Mouse (Mus musculus) liver, adult 2 months (tissue): Measurements from ENCODE around the gene Zfp3. TPM values are rescaled to one million over a fixed set of nuclear protein-coding genes. Genes with fewer than 3 reads are reported as not detected.

ENCODE experiments used
- DNase-seq: peaks from one replicate; pipeline ENCODE4 v3.0.0-alpha.2; 2011; ENCODE audit warnings: low read depth, low spot score; ENCODE audit errors: extremely low read depth
- H3K27ac ChIP-seq: fragments of 200-500 bp; replicated peaks from 2 replicates; pipeline ENCODE4 v1.5.1; 2012; ENCODE audit warnings: low read depth, mild to moderate bottlenecking, control low read depth, inconsistent platforms, low read length; ENCODE audit not compliant: insufficient read depth
- H3K27me3 ChIP-seq: fragments of 200-500 bp; 2 replicates; pipeline ENCODE4 v1.6.1; 2012; ENCODE audit warnings: mild to moderate bottlenecking, moderate library complexity, low read length, inconsistent platforms; ENCODE audit not compliant: control insufficient read depth, insufficient read depth
- H3K36me3 ChIP-seq: fragments of 200-500 bp; 2 replicates; pipeline ENCODE4 v1.6.1; 2012; ENCODE audit warnings: low read length, inconsistent platforms; ENCODE audit not compliant: control insufficient read depth, insufficient read depth
- H3K4me1 ChIP-seq: fragments of 200-500 bp; 2 replicates; pipeline ENCODE4 v1.6.1; 2011; ENCODE audit warnings: low read length; ENCODE audit not compliant: control insufficient read depth, insufficient read depth
- H3K4me3 ChIP-seq: fragments of 200-500 bp; 2 replicates; pipeline ENCODE4 v1.5.1; 2011; ENCODE audit warnings: low read depth, mild to moderate bottlenecking, control low read depth, low read length, moderate library complexity; ENCODE audit not compliant: insufficient read depth
- H3K79me2 ChIP-seq: fragments of 200-500 bp; 2 replicates; pipeline ENCODE4 v1.6.1; 2012; ENCODE audit warnings: inconsistent platforms, mild to moderate bottlenecking, low read length, moderate library complexity; ENCODE audit not compliant: control insufficient read depth, insufficient read depth
- H3K9ac ChIP-seq: fragments of 200-500 bp; 2 replicates; pipeline ENCODE4 v1.6.1; 2012; ENCODE audit warnings: low read depth, mild to moderate bottlenecking, control low read depth, inconsistent platforms, low read length
- CTCF ChIP-seq: fragments of 200-500 bp; IDR thresholded peaks from 2 replicates; pipeline ENCODE4 v1.5.1; 2011; ENCODE audit warnings: low read depth, low read length, control low read depth
- POLR2A ChIP-seq: fragments of 200-500 bp; IDR thresholded peaks from 2 replicates; pipeline ENCODE4 v1.6.1; 2011; ENCODE audit warnings: low read length, control low read depth; ENCODE audit not compliant: insufficient read depth; ENCODE audit errors: extremely low read depth
- WGBS: fragments of 180-500 bp; shearing (Covaris S2); methylation state at CpG from one replicate; pipeline ENCODE4 v1.1.7; 2018; 5-methylcytosine and 5-hydroxymethylcytosine counted together
- polyA plus RNA-seq: library from polyadenylated mRNA; depleted of rRNA; stranded (reverse); fragments of >200 nt; gene quantifications from 2 replicates; pipeline ENCODE4 v1.2.3, GENCODE M21; 2012; rRNA removed
- total RNA-seq: library from RNA; depleted of rRNA; stranded (reverse); fragments of >200 nt; gene quantifications from 2 replicates; pipeline ENCODE4 v1.2.3, GENCODE M21; 2014; rRNA removed

Gene Zfp3
- total RNA-seq (1.8 and 1.9 TPM in 2 replicates), polyA plus RNA-seq (0.47 and 0.87 TPM in 2 replicates)

DNA sequence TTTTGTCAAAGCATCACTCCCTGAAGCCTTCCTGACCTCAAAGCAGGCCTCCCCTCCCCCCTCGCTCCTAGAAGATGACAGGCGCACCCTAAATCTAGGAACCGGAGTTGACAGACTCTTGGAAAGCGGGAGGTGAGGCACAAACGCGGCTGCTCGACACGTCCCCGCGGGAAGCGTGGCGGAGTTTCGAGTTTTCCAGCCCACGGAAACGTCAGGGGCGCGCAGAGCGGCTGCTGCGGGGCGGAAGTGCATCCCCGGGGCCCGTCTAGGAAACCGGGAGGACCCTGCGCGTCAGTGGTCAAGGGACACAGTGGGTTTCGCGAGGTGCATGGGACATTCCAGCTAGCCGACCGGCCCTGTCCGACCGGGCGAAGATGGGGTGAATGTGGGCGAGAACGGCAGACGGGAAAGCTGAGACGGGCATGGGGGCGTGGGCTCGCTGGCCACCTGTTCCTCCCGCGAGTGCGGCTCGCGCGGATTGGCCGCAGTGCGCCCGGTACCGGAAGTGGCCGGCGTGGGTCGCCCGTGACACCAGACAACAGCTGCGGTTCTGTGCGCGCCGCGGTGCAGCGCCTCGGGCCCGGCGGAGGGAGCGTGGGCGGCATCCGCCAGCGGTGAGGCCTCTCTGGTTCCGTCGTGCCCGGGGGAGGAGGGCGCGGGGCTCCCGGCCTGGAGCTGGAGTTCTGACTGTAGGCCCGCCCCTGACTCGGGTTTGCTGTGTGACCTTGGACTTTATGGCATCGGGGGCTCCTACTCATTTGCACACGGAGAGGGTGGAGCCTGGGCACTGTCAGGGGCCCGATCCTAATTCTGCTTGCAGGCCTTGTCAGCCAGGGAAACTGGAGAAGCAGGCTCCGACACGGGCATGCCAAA is at the start of gene Zfp3:
TSS of gene Zfp3 (plus strand) at position 274 of the 873 bp plus-strand sequence.
- Histone ChIP-seq H3K4me3 (peak within 1 kb of the TSS; percentile 91), H3K4me1 (peaks cover 10% of the 10 kb centered on the region; the same call in 1 of the 2 replicates), H3K9ac (peak within 1 kb of the TSS; percentile 92), H3K79me2 (0 out of 2 replicates have a peak, but pooled peaks cover 3% of the 10 kb centered on the region), H3K27me3 (no peaks in the 10 kb centered on the region), H3K27ac (peak within 1 kb of the TSS; percentile 66), H3K36me3 (no peaks in the 10 kb centered on the region)
- under 1% methylated on average over 75 of the region's 78 CpGs for WGBS
- TF ChIP-seq POLR2A: 0 out of 2 replicates have a peak, but pooled peaks have one; percentile 7
- TF ChIP-seq CTCF: no peak
- DNase-seq: peak; percentile 65

DNA sequence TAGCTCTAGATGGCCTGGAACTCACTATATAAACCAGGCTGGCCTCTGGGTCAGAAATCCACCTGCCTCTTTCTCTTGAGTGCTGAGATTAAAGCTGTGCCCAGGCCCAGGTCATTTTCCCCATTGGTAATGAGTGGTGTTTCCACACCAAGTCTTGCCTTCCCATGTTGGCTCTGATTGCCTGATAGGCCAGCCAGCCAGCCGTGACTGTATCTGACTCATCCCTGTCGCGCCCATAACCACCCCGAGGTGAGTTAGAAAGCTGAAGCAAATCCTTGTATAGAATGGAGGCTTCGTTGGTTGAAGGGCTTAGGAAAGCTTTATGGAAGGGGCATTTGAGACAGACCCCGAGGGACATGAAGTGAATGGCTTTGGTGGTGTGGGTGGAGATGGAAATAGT is 48.2 kb upstream of the Zfp3 start:
- no peak for DNase-seq

DNA sequence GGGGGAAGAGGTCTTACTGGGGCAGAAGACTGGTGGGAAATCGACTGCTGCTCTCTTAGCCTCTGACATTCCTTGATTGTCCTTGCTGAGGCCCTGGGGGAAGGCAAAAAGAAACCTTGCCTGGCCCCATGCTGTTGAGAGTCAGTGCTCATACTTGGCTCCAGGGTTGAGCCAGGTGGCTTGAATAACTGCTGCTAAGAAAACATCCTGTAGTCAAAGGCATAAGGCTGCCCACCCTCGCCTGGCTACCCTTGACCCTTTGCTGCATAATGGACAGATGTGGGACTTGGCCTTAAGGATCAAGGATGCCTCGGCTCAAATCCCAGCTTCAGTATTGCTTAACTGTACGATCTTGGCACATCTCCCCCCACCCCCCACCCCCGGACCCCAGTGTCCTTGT is 45.5 kb upstream of the Zfp3 start:
- peaks cover 40% of the 10 kb centered on the region for H3K36me3 ChIP-seq
- H3K4me1 ChIP-seq: no peaks in the 10 kb centered on the region
- H3K9ac ChIP-seq: no peak overlapping the region
- no peak for DNase-seq
- H3K4me3 ChIP-seq: no peak overlapping the region
- H3K27me3 ChIP-seq: no peaks in the 10 kb centered on the region
- WGBS: 80% methylated on average over 5 of the region's 5 CpGs
- peaks cover 12% of the 10 kb centered on the region; the same call in 1 of the 2 replicates for H3K79me2 ChIP-seq
- TF ChIP-seq POLR2A (no peak), CTCF (no peak)
- no peak overlapping the region for H3K27ac ChIP-seq

More for the DNA sequence above, 48.2 kb upstream of the Zfp3 start:
- no peak overlapping the region for H3K27ac ChIP-seq
- H3K9ac ChIP-seq: no peak overlapping the region
- H3K27me3 ChIP-seq: no peaks in the 10 kb centered on the region
- no peak for TF ChIP-seq CTCF
- TF ChIP-seq POLR2A: no peak
- WGBS: 86% methylated on average over 6 of the region's 6 CpGs
- no peak overlapping the region for H3K4me3 ChIP-seq
- peaks cover 12% of the 10 kb centered on the region; the same call in 1 of the 2 replicates for H3K79me2 ChIP-seq
- peaks cover 44% of the 10 kb centered on the region for H3K36me3 ChIP-seq
- peaks cover 10% of the 10 kb centered on the region for H3K4me1 ChIP-seq

DNA sequence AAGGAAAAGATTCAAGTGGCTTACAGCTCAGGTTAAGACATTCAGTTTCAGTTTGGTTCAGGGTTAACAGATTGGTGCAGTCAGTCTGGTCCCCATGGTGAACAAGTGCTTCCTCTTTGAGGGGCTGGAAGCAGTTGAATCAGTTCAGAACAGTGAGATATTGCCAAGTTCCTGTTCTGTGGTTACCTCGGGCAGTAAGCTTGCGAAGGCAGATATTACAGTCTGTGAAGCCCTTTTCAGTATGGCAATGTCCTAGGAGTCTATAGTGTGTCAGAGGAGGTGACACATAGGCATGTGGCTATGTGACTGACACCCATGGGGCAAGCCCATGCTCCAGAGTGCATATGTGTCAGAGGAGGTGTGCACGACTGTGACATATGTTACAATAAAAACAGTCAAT is 43.4 kb upstream of the Zfp3 start:
- peaks cover 7% of the 10 kb centered on the region; the same call in 1 of the 2 replicates for H3K79me2 ChIP-seq
- H3K27ac ChIP-seq: no peak overlapping the region
- H3K36me3 ChIP-seq: peaks cover 46% of the 10 kb centered on the region
- peak; percentile 38 for DNase-seq
- H3K4me3 ChIP-seq: no peak overlapping the region
- TF ChIP-seq POLR2A (no peak), CTCF (no peak)
- no peaks in the 10 kb centered on the region for H3K27me3 ChIP-seq
- WGBS: 77% methylated on average over 3 of the region's 3 CpGs
- no peaks in the 10 kb centered on the region for H3K4me1 ChIP-seq
- no peak overlapping the region for H3K9ac ChIP-seq

- H3K4me3 ChIP-seq: no peak overlapping the region
- no peak for DNase-seq
- TF ChIP-seq CTCF (no peak), POLR2A (no peak)
- no peaks in the 10 kb centered on the region for H3K4me1 ChIP-seq
- H3K79me2 ChIP-seq: peaks cover 7% of the 10 kb centered on the region; the same call in 1 of the 2 replicates
- no peaks in the 10 kb centered on the region for H3K27me3 ChIP-seq
- WGBS: 89% methylated on average over 3 of the region's 3 CpGs
- peaks cover 50% of the 10 kb centered on the region for H3K36me3 ChIP-seq
- no peak overlapping the region for H3K27ac ChIP-seq
- no peak overlapping the region for H3K9ac ChIP-seq
Observed at GRCm38 (mm10) chr11:70721072-70721471, 42.9 kb upstream of the Zfp3 start.

DNA sequence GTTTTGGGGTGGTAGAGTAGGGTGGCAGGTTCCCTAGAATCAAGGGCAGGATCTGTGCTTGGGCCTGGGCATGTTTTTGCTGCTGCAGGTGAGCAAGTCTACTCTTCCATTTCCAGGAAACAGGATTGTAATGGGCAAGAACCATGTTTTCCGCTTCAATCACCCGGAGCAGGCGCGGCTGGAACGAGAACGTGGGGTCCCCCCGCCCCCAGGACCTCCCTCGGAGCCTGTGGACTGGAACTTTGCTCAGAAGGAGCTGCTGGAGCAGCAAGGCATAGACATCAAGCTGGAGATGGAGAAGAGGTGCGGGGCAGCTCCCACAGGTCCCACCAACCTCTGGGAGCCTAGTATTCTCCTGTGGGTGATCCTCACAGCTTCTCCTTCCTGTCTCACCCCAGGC is 39.3 kb upstream of the Zfp3 start:
- H3K9ac ChIP-seq: no peak overlapping the region
- no peak for DNase-seq
- TF ChIP-seq CTCF (no peak), POLR2A (no peak)
- no peaks in the 10 kb centered on the region for H3K79me2 ChIP-seq
- H3K27ac ChIP-seq: no peak overlapping the region
- WGBS: 96% methylated on average over 9 of the region's 9 CpGs
- peaks cover 3% of the 10 kb centered on the region for H3K4me1 ChIP-seq
- peaks cover 52% of the 10 kb centered on the region for H3K36me3 ChIP-seq
- no peak overlapping the region for H3K4me3 ChIP-seq
- no peaks in the 10 kb centered on the region for H3K27me3 ChIP-seq
